Mouse (Mus musculus): ENCODE data around the gene Aatf. TPM values are rescaled to one million over a fixed set of nuclear protein-coding genes. Genes with fewer than 3 reads are reported as not detected.

Aatf gene
- polyA plus RNA-seq, 1 experiment from 2014 or later, result 60.6 TPM

DNA sequence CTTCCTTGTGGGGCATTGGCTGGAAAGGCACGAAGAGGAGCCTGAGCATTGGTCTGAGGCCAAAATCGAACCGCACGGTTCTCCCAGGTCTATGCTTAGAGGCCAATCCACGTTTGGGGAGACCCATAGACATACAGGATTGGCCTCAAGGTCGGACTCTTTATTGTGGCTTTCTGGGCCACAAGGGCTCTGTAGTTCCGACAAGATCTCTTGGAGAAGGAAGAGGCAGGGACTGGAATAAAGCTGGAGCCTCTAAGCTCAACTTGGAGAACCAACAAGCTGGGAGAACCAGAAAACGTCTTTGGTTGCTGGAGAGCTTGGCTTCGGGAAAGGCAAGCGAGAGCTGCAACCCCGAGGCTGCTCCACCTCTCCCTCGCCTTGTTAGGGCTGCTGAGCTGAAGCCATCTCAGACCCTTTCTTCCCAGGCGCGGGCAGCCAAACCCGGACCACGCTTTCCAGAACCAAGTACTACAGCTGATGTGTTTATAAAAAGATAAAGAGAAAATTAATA, 10.1 kb upstream of the Aatf start:
- H3K9me3 ChIP-seq (ENCODE audit: control insufficient read depth, low read length), result no peaks in the 10 kb centered on the region
- H3K9ac ChIP-seq (ENCODE audit: low read depth, low read length), result peak overlapping the region; percentile 78
- peaks cover 95% of the 10 kb centered on the region for H3K27me3 ChIP-seq (ENCODE audit: control insufficient read depth, insufficient read depth, low read length)
- peak overlapping the region; percentile 69 for H3K4me2 ChIP-seq (replicated peaks; ENCODE audit: low read depth, low read length)
- H3K4me3 ChIP-seq (ENCODE audit: low read length), result peak overlapping the region; percentile 56
- H3K36me3 ChIP-seq (ENCODE audit: control insufficient read depth, insufficient read depth, low read length), result peaks cover 7% of the 10 kb centered on the region; the same call in 1 of the 2 replicates
- WGBS, result 2% methylated on average over 16 of the region's 16 CpGs
- ATAC-seq (ENCODE audit: low FRiP score, low TSS enrichment), result no peak
- H3K4me1 ChIP-seq (ENCODE audit: control insufficient read depth, insufficient read depth, low read length), result peaks cover 2% of the 10 kb centered on the region; the same call in 1 of the 2 replicates
- H3K27ac ChIP-seq (ENCODE audit: low read depth, low read length), result no peak overlapping the region

DNA sequence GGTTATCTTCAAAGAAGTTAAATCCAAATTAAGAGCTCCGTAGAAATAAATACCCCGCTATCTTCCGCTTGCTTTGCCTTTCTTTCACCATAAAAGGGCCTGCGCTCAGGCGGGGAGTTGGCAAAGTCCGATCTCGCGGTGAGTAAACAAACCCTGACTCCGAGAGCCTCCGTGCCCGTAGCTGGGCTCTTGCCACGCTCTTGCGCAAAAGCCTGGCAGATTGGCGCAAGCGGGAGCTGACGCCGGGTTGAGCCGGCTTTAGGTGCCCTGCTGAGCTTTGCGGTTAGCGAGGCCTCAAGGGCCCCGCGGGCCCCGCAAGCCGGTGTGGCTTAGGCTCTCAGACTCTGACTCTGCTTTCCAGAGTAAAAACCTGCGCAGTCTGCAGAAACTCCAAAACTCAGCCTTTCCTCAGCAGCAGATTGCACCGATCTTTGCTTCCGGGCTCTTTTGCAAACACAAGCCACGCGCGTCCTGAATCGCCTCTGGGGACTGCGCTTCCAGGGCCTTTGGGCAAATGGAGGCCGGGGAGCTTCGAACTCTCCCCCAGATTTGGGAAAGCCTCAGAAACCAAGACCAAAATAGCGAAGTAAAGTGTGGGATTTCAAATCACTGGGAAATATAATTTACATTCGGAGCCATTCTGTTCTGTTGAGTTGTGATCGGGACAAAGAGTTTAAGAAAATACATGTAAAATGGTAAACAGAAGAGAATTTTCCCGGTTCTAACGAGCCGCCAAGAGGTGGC, 9.4 kb upstream of the Aatf start:
- H3K4me3 ChIP-seq (ENCODE audit: low read length), result peak overlapping the region; percentile 56
- WGBS, result under 1% methylated on average over 40 of the region's 40 CpGs
- peak overlapping the region; percentile 69 for H3K4me2 ChIP-seq (replicated peaks; ENCODE audit: low read depth, low read length)
- H3K27ac ChIP-seq (ENCODE audit: low read depth, low read length), result no peak overlapping the region; the same call in 1 of the 2 replicates
- H3K36me3 ChIP-seq (ENCODE audit: control insufficient read depth, insufficient read depth, low read length), result peaks cover 7% of the 10 kb centered on the region; the same call in 1 of the 2 replicates
- H3K27me3 ChIP-seq (ENCODE audit: control insufficient read depth, insufficient read depth, low read length), result peaks cover 91% of the 10 kb centered on the region
- peak overlapping the region; percentile 78 for H3K9ac ChIP-seq (ENCODE audit: low read depth, low read length)
- H3K9me3 ChIP-seq (ENCODE audit: control insufficient read depth, low read length), result no peaks in the 10 kb centered on the region
- peaks cover 2% of the 10 kb centered on the region; the same call in 1 of the 2 replicates for H3K4me1 ChIP-seq (ENCODE audit: control insufficient read depth, insufficient read depth, low read length)
- ATAC-seq (ENCODE audit: low FRiP score, low TSS enrichment), result no peak

DNA sequence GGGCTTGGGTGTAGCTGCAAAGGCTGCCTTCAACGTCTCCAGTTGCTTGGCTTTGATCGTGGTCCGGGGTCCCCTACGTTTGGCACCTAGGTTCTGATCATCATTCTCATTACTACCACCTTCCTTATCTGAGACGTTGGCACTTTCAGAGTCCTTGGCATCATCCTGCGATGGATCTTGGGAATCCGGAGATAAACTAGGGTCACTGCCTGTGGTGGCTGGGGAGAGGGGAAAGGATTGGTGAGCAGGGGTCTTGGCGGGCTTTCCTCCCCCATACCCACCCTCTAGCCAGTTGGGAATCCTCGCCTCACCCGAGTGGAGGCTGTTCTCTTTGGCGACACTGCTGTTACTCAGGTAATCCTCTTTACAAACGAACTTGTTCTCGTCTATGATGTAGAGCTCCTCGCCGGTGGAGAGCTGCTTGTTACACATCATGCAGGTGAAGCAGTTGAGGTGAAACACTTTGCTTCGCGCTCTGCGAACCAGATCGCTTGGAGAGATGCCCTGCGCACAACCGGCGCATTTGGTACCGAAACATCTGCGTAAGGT, 8.5 kb upstream of the Aatf start:
- H3K27ac ChIP-seq (ENCODE audit: low read depth, low read length), result no peak overlapping the region
- WGBS, result 5% methylated on average over 24 of the region's 24 CpGs
- peak overlapping the region; percentile 56 for H3K4me3 ChIP-seq (ENCODE audit: low read length)
- peaks cover 7% of the 10 kb centered on the region; the same call in 1 of the 2 replicates for H3K36me3 ChIP-seq (ENCODE audit: control insufficient read depth, insufficient read depth, low read length)
- ATAC-seq (ENCODE audit: low FRiP score, low TSS enrichment), result no peak
- H3K4me2 ChIP-seq (replicated peaks; ENCODE audit: low read depth, low read length), result peak overlapping the region; percentile 69
- no peaks in the 10 kb centered on the region for H3K9me3 ChIP-seq (ENCODE audit: control insufficient read depth, low read length)
- peaks cover 2% of the 10 kb centered on the region; the same call in 1 of the 2 replicates for H3K4me1 ChIP-seq (ENCODE audit: control insufficient read depth, insufficient read depth, low read length)
- H3K27me3 ChIP-seq (ENCODE audit: control insufficient read depth, insufficient read depth, low read length), result peaks cover 89% of the 10 kb centered on the region
- peak overlapping the region; percentile 78 for H3K9ac ChIP-seq (ENCODE audit: low read depth, low read length)

DNA sequence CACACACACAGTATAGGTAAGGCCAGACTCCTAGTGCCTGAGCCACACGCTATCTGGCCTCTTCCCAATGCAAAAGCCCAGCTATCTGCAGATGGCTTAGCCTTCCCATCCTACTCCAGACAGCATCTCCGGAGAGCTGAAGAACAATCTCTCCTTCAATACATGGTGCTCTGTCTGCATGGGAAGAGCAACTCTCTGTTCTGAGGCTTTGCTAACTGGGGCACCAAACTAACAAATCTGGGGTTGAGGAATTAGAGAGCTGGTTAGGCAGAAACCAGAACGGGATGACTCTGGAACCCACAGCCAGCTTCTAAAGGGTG, 7.7 kb upstream of the Aatf start:
- Histone ChIP-seq H3K4me3 (ENCODE audit: low read length) (peak overlapping the region; percentile 56), H3K9ac (ENCODE audit: low read depth, low read length) (peak overlapping the region; percentile 78; the same call in 1 of the 2 replicates), H3K27ac (ENCODE audit: low read depth, low read length) (no peak overlapping the region), H3K36me3 (ENCODE audit: control insufficient read depth, insufficient read depth, low read length) (peaks cover 7% of the 10 kb centered on the region; the same call in 1 of the 2 replicates), H3K4me2 (replicated peaks; ENCODE audit: low read depth, low read length) (peak overlapping the region; percentile 69), H3K27me3 (ENCODE audit: control insufficient read depth, insufficient read depth, low read length) (peaks cover 91% of the 10 kb centered on the region), H3K4me1 (ENCODE audit: control insufficient read depth, insufficient read depth, low read length) (peaks cover 2% of the 10 kb centered on the region; the same call in 1 of the 2 replicates), H3K9me3 (ENCODE audit: control insufficient read depth, low read length) (no peaks in the 10 kb centered on the region)
- no peak for ATAC-seq (ENCODE audit: low FRiP score, low TSS enrichment)
- 13% methylated on average over 3 of the region's 3 CpGs for WGBS

DNA sequence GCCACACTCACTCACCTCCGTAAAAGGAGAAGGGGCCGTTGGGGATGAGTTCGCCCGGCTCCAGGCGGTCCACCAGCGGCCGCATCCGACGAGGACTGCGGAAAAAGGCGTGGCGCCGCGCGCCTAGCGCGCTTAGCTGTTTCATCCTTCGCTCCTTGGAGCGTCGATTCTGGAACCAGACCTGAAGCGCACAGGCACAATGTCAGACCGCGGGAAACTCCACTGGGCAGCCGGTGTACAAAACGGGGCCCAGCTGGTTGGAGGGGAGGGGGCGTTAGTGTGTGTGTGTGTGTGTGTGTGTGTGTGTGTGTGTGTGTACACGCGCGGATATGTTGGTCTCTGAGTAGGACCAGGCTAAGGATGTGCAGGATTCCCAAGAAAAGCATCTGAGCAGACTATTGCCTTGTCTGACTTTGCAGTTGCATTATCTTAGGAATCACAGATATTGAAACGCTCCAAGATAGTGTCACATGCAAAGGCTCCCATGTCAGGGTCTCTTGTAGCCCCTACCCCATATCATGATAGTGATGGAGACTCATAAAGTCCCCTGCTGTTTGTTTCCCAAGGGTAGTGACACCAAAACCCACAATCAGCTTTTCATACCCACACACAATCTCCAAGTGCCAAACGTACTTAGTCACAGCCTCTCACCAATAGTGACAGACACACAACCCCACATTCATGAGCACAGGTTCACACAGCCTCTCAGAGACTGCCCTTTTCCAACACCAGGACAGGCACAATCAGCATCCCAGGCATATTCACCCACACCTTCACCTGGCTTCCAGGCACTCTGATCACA, 7.1 kb upstream of the Aatf start:
- Histone ChIP-seq H3K4me1 (ENCODE audit: control insufficient read depth, insufficient read depth, low read length) (0 out of 2 replicates have a peak, but pooled peaks cover 2% of the 10 kb centered on the region), H3K4me3 (ENCODE audit: low read length) (peak overlapping the region; percentile 56), H3K9ac (ENCODE audit: low read depth, low read length) (peak overlapping the region; percentile 78; the same call in 1 of the 2 replicates), H3K27me3 (ENCODE audit: control insufficient read depth, insufficient read depth, low read length) (peaks cover 91% of the 10 kb centered on the region), H3K36me3 (ENCODE audit: control insufficient read depth, insufficient read depth, low read length) (peaks cover 7% of the 10 kb centered on the region; the same call in 1 of the 2 replicates), H3K4me2 (replicated peaks; ENCODE audit: low read depth, low read length) (peak overlapping the region; percentile 69), H3K27ac (ENCODE audit: low read depth, low read length) (no peak overlapping the region), H3K9me3 (ENCODE audit: control insufficient read depth, low read length) (no peaks in the 10 kb centered on the region)
- WGBS, result 4% methylated on average over 31 of the region's 31 CpGs
- ATAC-seq (ENCODE audit: low FRiP score, low TSS enrichment), result no peak

DNA sequence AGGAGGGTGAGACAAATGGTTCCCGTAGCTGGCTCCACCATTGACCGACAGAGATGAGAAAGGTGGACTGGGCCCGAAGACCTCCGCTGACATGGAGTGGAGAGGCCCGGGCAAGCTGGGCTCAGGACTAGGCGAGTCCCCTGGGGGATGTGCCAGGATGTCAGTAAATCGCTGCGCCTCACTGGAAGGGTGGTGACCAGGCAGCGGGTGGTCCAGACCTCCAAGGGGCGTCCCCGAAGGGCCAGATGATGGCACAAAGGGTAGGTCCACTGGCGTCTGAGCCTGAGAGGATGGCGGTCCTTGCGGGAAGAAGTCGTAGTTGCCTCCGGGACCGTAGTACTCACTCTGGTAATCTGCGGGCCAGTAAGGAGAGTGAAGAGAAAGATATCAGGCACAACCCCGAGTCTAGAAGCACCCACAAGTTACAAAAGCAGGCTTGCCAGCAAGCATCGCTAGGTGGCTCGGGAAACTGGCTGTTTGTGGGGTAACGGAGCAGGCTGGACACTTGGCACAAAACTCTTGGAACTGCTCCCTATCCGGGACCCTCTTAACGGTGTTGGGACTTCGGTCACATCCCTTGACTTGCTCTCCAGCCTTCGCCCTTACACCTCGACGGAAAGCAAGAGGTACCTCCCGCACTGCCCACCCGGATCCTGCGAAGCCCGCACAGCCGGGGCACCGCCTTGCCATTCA, 6.4 kb upstream of the Aatf start:
- H3K36me3 ChIP-seq (ENCODE audit: control insufficient read depth, insufficient read depth, low read length), result peaks cover 7% of the 10 kb centered on the region; the same call in 1 of the 2 replicates
- no peak overlapping the region for H3K27ac ChIP-seq (ENCODE audit: low read depth, low read length)
- no peaks in the 10 kb centered on the region for H3K9me3 ChIP-seq (ENCODE audit: control insufficient read depth, low read length)
- peaks cover 90% of the 10 kb centered on the region for H3K27me3 ChIP-seq (ENCODE audit: control insufficient read depth, insufficient read depth, low read length)
- no peak for ATAC-seq (ENCODE audit: low FRiP score, low TSS enrichment)
- peak overlapping the region; percentile 56 for H3K4me3 ChIP-seq (ENCODE audit: low read length)
- 3% methylated on average over 34 of the region's 34 CpGs for WGBS
- 0 out of 2 replicates have a peak, but pooled peaks cover 2% of the 10 kb centered on the region for H3K4me1 ChIP-seq (ENCODE audit: control insufficient read depth, insufficient read depth, low read length)
- peak overlapping the region; percentile 45; the same call in 1 of the 2 replicates for H3K9ac ChIP-seq (ENCODE audit: low read depth, low read length)
- H3K4me2 ChIP-seq (replicated peaks; ENCODE audit: low read depth, low read length), result peak overlapping the region; percentile 69

DNA sequence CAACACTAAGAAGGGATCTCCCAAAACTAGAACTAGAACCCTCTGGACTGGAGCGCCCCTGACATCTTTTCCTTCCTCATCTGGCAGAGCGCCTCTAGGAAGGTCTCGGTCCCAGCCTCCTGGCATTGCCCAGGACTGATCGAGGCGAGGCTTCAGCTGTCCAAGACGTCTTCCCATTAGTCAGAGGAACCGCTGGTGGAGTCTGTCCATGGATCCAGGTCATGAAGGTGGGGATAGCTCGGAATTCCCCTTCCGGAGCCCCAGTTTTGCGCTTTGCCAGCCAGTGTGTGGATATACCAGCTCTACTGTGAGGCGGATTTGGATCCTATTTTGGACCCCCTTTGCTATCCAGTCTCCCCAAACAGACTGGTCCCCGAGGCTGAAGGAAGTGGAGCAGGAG, 5.7 kb upstream of the Aatf start:
- Histone ChIP-seq H3K9me3 (ENCODE audit: control insufficient read depth, low read length) (no peaks in the 10 kb centered on the region), H3K4me2 (replicated peaks; ENCODE audit: low read depth, low read length) (peak overlapping the region; percentile 69), H3K36me3 (ENCODE audit: control insufficient read depth, insufficient read depth, low read length) (peaks cover 7% of the 10 kb centered on the region; the same call in 1 of the 2 replicates), H3K4me3 (ENCODE audit: low read length) (peak overlapping the region; percentile 56), H3K27me3 (ENCODE audit: control insufficient read depth, insufficient read depth, low read length) (peaks cover 89% of the 10 kb centered on the region), H3K9ac (ENCODE audit: low read depth, low read length) (peak overlapping the region; percentile 45; the same call in 1 of the 2 replicates), H3K4me1 (ENCODE audit: control insufficient read depth, insufficient read depth, low read length) (0 out of 2 replicates have a peak, but pooled peaks cover 2% of the 10 kb centered on the region), H3K27ac (ENCODE audit: low read depth, low read length) (no peak overlapping the region)
- WGBS, result 18% methylated on average over 12 of the region's 12 CpGs
- ATAC-seq (ENCODE audit: low FRiP score, low TSS enrichment), result no peak

DNA sequence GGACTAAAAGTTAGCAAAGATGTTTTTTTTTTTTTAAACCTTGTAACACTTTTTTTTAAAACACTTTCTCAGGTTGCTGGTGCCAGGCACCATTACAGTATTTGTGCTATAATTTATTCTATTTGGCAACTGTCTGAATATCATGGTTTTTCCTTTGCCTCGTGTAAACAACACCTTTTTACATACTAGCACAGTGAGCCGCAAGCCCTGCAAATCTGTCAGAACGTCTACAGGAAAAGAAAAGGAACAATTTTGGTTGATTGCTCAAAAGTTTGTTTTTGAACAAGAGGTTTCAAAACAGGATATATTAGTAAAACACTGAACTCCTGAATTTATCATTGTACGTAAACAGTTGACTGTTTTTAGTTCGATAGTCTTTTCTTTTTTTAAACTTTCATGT, 4.9 kb upstream of the Aatf start:
- peaks cover 7% of the 10 kb centered on the region; the same call in 1 of the 2 replicates for H3K36me3 ChIP-seq (ENCODE audit: control insufficient read depth, insufficient read depth, low read length)
- H3K4me3 ChIP-seq (ENCODE audit: low read length), result peak overlapping the region; percentile 56; the same call in 1 of the 2 replicates
- no peak overlapping the region; the same call in 1 of the 2 replicates for H3K4me2 ChIP-seq (replicated peaks; ENCODE audit: low read depth, low read length)
- H3K27ac ChIP-seq (ENCODE audit: low read depth, low read length), result no peak overlapping the region
- WGBS, result 35% methylated on average over 5 of the region's 5 CpGs
- peaks cover 83% of the 10 kb centered on the region for H3K27me3 ChIP-seq (ENCODE audit: control insufficient read depth, insufficient read depth, low read length)
- H3K9me3 ChIP-seq (ENCODE audit: control insufficient read depth, low read length), result no peaks in the 10 kb centered on the region
- 0 out of 2 replicates have a peak, but pooled peaks cover 2% of the 10 kb centered on the region for H3K4me1 ChIP-seq (ENCODE audit: control insufficient read depth, insufficient read depth, low read length)
- no peak for ATAC-seq (ENCODE audit: low FRiP score, low TSS enrichment)
- no peak overlapping the region for H3K9ac ChIP-seq (ENCODE audit: low read depth, low read length)

All from kidney, embryonic 14.5 days (tissue).